Mouse (Mus musculus) urinary bladder, adult 18-20 months (tissue): Measurements from ENCODE around the gene Gm10697.
"Not testable (repeated sequence)": the region's sequence is repeated elsewhere in the genome, so short reads cannot be mapped to it uniquely, and the experiment has no call there.

ENCODE experiments used
- DNase-seq, 2 experiments: peaks; one replicate each; pipeline ENCODE4 v3.0.0; 2022; ENCODE audit warnings: low spot score in 2 of 2, mixed read lengths in 2 of 2

The Gm10697 gene

DNA sequence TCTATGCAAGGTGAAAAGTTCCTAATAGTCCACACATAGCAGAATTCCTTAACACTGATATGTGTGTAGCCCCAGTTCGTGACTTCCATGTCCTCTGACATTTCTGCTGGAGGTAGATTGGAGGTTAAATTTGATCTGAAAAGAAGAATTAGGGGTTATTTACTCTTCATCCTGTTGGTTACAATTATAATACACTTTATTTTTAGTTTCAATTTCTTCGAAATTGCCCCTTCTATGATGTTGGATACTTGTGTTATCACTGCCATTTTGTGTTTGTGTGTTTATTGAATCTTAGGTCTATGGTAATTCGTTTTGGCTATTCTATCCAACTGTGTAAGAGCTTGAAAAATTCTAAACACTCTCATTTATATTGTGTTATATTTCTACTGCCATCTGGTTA, at the start of gene Gm10697:
Gene Gm10697 (minus strand): TSS at position 101 of the 400 bp plus-strand sequence.
- DNase-seq: not testable (repeated sequence)

DNA sequence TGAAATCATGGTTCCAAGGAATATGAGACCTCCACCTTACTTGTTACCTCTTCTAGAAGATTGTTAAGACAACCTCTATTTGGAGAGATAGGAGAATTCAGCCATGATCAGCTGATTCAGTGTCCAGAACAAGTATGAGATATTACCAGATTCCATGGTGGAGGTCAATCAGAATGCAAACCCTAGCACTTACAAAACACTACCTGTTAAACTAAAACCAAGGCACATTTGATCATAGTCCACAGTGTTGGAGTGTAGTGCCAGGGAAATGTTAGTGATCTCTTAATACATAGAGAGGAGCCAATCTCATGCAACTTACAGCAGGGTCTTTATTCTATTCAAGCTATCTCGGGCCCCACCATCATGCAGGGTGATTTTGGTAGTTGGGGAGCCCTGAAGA, 42.6 kb upstream of the Gm10697 start:
- not testable (repeated sequence) for DNase-seq

DNA sequence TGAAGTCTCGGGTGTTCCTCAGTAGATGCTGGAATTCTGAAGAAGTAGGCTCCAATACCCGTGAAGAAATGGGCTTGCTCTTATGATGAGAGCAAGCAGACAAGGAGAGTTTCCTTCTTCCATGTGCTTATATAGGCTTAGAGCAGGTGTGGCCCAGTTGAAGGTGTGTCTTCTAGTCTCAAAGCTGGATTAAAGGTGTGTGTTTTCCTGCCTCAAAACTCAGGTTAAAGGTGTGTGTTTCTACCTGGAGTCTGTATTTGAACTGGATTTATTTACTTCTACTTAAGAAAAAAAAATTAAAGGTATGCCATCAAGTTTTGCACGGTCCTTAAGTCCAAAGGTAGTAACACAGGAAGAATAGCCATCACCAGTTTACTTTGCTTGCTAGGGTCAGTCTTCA, 17.7 kb downstream of the Gm10697 start, which contains the start of gene Gm9125:
Gene Gm9125 (minus strand): TSS at position 101 of the 400 bp plus-strand sequence.
- DNase-seq: not testable (repeated sequence)

DNA sequence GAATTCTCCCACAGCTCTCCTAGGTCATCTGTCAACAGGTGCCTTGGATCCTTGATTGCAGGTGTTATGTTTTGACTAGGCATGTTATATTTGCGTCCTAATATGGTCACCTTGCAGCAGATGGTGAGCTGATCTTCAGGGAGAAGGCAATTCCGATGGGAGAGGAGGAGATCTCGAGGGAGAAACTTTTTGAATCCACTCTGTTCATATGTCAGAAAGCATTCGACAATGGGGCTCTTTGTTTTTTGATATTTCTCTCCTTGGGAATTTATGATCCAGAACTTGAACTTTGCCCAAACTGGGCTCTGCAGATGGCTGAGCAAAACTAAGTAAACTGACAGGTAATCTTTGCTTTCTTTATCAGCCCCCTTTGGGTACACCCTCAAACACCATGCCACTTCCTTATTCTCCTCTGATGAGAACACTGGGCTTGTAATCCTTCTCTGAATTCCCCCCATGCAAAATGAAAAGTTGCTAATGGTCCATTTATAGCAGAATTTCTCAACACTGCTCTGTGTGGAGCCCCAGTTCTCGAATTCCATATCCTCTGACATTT, 22.8 kb downstream of the Gm10697 start:
- DNase-seq: not testable (repeated sequence)

DNA sequence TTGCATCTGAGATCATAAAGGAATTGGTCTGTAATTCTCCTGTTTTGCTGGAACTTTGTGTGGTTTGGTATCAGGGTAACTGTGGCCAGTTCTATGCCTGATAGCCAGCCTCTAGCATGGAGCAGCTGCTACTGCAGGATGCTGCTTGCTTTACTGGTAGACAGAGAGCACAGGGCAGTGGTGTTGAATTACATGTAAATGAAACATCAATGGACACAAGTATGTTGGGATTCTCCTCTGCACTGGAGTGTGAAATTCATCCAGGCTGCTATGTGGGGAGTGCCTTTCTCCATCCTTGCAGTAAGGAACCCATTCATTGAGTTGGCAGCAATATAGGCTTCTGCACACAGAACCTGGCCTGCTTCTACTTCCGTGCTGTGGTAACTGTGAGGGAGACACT, 34.2 kb downstream of the Gm10697 start:
- not testable (repeated sequence) for DNase-seq

DNA sequence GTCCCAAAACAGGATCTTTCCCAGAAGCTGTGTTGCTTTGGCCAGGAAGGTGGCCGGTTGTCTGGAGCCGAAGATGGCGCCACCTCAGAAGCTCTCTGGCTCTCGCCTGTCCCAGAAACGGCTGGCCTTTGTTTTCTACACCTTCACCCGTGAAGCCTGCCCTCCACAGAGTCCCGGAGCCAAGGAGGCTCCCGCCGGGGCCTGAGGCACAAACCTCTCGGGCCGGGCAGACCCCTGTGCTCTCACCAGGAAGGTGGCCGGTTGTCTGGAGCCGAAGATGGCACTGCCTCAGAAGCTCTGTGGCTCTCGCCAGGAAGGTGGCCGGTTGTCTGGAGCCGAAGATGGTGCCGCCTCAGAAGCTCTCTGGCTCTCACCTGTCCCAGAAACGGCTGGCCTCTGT, 38.0 kb downstream of the Gm10697 start:
- not testable (repeated sequence) for DNase-seq
